Mouse (Mus musculus): ENCODE results near the gene Ankdd1b.

Ankdd1b gene

DNA sequence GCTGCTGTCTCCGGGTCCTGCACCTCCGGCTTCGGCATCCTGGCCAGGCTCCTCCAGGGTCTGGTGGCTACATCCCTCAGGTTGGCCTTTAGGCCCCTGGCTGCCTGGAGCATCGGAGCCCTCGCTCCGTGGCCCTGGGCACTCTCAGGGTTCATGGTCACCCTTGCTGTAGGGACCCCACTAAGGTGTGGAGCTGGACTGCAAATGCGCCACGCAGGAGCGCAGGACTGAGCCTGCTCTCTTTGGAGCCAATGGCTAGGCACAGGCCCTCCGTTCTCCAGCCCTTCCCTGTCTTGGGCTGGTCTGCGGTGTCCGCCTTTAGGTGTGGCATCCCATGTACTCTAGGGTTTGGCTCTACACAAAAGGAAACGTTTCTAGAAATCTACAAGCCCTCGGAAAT lies at the start of gene Ankdd1b:
Ankdd1b (minus strand) TSS at position 242 of the 400 bp plus-strand sequence.
- no peak for DNase-seq

DNA sequence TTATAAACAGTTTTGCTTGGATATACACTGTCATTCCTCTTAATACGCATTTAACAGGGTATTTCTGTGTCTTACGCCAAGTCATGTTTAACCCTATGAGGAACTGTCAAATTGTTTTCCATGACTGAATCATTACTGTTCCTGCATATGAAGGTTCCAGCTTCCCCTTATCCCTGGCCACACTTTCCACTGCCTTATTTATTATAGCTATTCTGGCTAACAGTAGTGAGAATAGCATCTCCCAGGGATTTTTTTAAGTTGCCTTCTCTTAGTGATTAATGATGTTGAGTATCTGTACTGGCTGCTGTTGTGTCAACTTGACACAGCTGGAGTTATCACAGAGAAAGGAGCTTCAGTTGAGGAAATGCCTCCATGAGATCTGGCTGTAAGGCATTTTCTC lies 46.3 kb upstream of the Ankdd1b start:
- DNase-seq, result no peak

DNA sequence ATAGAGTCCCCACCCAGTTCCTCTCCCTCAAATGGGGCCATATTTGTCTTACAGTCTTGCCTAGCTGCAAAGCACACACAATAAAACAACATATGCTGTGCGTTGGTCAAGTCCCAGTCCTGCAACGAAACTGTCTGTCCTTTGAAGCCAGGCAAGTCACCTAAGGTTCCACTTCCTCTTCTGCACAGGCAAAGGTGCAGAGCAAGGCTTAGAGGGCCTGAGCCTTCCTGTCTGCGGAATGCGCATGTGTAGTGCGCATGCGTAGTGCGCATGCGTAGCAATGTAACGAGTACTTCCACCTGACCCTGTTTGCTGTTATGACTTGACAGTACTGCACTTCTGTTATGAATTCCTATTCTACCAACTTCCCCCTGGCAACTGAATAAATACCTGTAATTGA lies 45.3 kb upstream of the Ankdd1b start:
- no peak for DNase-seq

DNA sequence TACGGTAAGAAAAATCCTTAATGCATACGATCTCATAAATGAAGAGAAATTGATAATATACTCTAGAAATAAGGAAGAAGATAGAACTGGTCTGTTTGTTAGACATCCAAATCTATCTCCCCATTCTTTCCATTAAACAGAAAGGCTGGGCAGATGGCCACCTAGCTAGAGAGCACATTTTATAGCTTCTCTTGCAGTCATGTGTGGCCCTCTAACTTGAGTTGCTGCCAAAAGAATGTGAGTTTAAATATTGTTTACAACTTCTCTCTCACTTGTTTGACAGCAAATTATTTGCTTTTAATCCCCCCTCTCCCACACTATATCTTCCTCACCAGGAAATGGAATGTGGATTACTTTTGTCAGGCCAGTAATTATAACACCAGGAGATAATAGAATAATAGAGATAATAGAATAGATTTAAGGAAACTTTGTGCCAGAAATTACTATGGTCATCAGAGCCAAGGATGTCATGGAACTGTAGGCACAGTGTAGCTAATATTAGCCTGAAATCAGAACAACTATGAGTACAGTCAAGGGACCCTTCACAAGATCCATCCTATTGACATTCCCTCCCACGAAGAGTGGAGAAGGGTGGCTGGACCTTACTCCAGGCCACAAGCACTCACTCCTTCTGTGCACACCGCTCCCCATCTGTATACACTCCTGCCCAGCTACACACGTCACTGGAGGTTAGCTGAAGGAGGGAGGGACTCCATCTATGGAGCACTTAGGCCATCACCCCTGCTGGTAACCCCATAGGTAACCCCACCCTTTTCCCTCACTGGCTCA lies 43.4 kb upstream of the Ankdd1b start:
- DNase-seq, result no peak

DNA sequence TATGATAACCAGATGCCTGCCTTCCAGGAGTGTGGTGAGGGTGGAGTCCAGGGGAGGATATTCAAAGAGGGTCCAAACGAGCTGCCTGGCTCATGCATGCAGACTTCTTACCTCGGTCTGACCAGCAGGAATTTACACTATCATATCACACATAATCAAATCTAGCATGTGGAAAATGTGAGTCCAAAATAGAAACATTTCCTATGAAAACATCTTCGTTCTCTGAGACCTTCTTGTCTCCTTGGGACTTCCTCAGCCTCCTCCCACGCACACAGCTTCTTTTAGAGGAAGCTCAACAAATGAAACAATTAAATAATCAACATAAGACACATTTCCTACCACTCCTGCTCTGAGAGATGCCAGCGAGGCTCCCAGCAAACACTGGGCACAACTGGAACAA lies 40.9 kb upstream of the Ankdd1b start:
- no peak for DNase-seq

DNA sequence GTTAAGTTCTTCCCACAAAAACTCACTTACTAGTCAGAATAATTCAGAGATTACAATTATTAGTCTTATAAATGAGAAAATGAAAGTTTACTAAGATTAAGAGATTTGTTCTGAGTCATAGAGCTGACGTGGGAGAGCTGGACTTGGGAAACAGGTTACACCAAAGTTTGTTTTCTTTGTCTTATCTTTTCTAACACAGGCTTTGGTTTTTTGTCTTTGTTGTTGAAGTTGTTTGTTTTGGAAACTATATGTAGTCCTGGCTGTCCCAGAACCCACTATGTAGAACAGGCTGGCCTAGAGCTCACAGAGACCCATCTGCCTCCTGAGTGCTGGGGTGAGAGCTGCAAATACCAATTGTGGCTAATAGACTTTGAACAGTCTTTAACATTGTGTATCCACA lies 40.3 kb upstream of the Ankdd1b start:
- no peak for DNase-seq

DNA sequence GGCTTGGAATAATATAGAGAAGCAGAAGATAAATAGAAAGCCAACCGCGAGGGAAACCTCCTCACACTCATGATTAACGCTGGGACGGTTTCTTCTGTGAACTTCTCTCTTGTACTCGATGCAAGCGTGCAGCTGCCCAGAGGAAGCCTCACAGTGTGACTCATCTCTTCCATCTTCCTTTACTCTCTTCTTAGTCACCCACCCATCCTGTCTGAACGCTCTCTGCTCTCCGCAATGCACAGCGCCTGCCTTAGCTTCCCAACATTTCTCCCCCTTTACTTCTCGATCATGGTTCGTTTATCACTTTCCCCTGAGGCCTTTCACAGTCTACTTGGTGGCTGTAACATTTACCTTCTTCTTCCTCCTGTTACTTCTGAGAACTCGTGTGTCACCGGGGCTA lies 39.6 kb upstream of the Ankdd1b start:
- DNase-seq, result no peak

DNA sequence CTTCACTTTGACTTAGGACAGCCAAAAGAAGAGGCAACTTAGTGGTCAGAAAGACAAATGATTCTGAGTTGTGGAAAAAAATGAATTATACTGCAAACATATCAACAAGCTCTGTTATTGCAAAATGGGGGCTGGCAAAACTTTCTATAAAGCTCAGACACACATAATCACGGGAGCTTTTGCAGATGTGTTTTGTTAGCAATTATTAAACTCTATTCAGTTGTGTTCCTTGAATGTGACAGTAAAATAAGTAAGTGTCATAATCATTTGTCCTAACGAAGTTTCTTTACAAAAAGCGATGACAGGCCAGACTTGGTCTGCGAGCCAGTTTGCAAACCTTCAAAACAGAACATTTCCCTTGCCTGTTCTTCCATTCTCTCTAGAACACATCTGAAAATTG lies 36.5 kb upstream of the Ankdd1b start:
- DNase-seq, result no peak

DNA sequence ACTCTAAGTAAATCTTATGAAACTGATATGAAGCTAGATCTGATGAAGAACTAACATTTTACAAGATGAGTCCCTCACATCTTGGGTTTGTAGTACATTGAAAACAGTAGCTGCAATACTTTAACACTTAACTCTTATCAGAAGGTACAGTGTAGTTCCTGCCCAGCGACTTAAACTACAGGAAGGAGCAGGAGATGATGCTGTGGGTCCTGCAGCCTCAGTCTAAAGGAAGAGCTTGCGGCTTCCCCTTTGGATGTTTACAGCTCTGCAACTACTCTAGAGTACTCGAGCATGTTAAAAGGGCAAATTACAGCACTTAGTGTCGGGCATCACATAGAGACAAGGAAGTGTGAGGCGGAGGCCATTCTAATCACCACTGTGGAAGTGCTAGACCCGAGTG lies 35.3 kb upstream of the Ankdd1b start:
- no peak for DNase-seq

DNA sequence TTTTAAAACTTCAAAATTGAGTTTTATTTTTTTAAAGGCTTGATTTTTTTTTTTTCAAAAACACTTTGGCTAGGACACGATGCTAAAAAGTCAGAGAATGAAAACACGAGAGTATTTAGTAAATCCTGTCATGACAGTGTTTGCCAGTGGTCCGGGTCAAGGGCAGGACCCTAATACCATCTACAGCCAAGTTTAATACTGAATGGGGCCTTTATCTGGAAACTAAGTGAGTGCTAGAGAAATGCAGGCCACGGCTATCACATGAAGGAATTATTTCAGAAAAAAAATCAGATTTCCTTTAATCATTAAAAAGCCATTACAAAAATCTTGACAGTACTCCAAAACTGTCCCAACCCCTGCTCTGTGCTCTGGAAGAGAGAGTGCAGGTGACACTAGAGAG lies 34.7 kb upstream of the Ankdd1b start:
- DNase-seq, result no peak

DNA sequence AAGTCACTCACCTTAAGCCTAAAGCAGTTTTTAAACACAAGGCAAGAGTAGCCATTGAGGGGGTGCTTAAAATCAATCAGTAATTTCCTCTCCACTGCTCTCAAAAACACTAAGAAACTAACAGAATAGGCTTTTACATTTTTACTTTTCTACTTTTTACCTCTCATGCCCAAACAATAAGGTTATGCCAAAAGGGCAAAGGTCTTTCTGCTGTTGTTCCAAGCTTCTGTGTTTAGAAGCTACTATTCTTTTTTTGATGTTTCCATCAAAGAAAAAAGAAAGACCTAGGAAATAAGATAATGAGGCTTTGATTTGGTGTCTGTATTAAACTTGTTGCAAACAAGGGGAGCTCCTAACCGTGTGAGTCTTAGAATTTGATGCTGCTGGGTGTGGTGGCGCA lies 28.9 kb upstream of the Ankdd1b start:
- no peak for DNase-seq

DNA sequence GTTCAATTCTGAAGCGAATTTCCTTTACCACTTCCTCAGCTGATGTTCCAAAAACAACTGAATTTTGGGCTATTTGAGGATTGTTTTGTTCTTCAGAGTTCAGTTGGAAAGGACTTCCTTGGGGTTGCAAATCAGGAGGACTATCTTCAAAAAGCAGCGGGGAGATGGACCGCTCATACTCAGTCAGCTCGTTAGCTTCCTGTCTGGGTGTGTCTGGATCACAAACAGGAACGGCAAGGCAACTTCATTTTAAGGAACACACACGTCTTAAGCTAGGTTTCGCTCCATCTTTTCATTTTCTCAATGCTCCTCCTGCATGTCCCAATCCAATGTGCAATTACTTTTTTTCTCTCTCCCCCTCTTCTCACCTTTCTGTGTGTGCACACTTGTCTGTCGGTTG lies 25.6 kb upstream of the Ankdd1b start:
- DNase-seq, result no peak

DNA sequence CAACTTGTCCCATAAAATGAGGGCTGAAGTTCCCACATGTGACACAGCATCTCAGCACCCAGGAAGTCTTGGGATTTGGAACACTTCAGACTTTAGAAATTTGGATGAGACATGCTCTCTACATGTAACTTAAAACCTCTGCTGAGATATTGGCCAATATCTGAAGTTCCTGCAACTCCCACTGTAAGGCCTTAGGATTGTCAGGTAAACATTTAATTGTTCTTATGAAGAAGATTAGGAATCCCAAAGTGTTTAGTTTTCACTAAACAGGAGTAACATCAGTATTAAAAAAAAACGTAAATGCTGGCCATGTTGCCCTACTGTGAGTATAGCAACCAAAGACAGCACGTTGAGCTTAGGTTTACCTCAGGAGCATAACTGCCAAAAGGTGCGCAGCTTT lies 19.4 kb upstream of the Ankdd1b start, which contains the start of gene Gm17622:
Gm17622 (plus strand) TSS at position 301 of the 400 bp plus-strand sequence.
- no peak for DNase-seq

DNA sequence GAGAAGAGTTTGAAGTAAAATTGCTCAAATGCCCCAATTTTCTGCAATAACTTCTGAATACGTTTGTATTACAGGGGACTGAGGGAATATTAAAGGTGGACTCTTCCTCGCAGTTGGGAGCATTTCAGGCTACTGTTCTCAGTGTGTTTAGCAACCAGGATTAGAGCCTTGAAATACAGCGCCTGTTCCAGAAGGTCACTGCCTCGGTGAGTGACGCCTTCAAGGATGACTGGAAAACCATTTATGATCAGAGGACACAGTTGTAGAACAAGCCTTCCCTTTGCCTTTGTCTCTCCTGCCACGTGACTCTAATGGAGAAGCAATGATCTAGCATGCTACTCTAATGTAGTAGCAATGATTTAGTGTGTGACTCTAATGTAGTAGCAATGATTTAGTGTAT lies 17.0 kb upstream of the Ankdd1b start:
- no peak for DNase-seq

DNA sequence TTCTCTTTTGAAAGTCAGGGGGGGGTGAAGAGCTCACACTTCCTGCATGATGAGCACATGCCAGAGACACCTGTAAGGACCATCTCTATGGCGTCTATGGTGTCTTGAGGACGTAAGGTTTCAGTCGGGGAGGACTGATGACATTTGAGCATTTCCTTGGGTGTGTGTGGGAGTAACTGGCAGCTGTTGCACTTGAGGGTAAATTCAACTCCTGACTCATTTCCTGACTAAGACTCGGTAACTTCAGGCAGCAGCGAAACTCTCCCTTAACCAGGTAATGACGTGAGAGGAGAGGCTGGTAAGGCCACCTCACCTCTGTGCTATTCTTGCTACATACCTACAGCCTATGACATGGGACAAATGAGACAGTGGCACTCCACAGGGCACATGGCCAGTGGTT lies 16.2 kb upstream of the Ankdd1b start:
- DNase-seq, result no peak

DNA sequence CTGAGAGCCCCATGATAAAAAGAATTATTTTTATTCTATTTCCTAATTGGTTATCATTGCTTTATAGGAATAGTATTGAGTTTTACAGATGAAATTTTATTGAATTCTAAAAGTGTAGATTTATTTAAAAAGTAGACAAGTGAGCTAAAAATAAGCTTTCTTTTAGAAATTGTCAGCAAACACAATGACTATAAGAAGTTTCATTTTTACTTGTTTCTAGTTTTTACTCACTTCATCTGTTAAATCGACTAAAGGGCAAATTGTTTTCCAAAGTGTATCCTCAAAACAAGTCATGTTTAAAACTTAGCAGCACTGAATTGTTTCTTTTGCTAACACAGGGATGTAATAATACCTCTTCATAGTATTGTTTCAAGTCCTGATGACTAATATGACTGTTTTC lies 8.0 kb upstream of the Ankdd1b start:
- DNase-seq, result no peak

DNA sequence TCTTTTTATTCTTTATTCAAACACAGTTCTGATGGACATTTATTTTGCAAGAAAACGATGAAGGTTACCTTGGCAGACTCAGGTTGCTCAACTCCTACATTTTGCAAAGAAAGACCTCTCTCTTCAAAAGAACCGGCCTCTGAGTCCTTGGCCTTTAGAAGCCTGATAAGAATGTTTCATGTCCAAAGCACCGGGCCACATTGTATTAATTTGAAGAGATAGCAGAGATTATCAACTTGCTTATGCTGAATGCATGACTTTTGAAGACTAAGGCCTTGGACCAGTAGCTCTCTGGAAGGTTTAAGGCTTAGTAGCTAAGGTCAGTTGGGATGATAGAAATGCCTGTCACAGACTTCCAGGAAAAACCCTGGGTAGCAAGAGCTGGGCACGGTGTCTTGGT lies 6.2 kb upstream of the Ankdd1b start:
- no peak for DNase-seq

DNA sequence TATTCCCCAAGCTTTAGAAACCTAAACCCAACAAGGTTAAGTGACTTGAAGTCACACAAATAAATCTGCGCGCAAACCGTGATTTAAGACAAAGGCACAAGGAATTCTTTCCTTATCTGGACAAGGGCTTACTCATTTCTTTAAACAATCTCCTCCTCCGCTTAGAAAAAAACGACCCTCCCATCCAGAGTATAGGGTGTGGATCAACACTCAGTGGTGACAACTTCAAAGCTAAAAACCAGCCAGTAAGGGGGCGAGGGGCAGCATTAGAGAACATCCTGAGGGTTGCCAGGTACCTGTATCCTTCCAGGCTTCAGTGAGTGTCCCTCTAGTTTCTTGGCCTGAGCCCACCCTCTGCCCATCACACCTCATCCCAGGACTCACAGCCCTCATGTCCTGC lies 442 bp downstream of the Ankdd1b start:
- no peak for DNase-seq

DNA sequence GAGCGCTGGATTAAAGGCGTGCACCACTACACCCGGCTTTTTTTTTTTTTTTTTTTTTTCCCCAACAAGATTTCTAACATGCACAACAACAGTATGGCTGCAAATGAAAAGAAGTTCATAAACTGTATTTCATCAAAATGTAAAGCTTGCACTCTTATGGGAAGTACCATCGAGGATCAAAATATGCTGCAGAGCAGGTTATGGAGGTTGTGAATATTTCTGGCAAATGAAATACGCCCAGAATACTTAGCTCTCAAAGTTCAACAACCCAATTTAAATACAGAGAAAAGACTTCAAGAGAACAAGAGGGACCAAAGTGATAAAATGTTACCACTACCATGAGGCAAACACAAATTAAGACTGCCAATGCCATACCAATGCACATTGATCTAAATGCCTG lies 2.3 kb downstream of the Ankdd1b start:
- no peak for DNase-seq

DNA sequence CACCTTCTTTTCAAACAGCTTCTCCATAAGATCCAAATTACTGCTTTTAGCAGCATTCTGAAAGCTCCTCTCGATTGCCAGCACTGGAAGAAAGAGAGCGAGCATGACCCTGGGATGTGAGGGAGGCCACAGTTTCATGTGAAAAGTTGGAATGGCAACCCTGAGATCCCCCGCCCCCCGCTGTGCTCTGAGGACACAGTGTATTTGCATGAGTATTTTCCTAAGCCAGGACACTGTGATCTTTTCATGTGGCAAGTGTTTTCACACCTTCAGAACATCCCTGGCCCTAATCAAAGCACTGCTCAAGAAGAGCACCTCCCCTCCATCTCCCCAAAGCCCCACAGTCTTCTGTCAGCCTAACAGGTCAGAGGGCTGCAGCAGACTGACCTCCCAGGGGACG lies 5.7 kb downstream of the Ankdd1b start:
- DNase-seq, result no peak

DNA sequence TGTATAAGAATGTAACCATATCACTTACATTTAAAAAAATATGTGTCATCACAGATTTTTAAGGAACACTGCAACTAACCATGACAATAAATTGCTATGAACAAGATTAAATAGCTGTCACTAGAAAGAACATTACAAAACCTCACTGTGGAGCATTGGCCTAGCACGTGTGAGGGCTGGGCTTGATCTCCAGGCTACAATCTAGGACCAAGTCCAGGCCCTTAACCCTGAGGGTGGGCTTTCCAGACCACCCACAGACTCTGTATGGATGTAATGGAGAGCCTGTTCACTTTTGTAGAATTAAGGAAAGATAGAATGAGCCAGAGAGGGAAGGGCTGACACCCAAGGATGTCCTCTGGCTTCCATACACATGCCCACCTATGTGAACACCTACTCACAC lies 8.4 kb downstream of the Ankdd1b start:
- no peak for DNase-seq

DNA sequence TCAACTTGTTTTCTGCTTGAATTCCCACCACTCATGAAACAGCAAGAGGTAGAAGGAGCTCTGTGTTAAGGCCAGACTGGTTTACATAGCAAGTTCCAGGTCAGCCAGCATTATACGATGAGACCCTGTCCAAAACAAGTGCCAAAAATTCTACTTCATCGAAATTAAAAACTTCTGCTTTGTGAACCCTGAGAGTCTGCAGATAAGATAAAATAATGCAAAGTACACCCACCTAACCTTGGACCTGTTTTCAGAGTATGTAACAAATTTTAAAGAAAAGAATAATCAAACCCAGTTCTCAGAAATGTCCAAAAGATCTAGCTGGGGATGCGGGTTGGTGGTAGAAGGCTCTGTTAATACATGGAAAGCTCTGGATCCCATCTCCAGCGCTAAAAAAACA lies 12.4 kb downstream of the Ankdd1b start:
- no peak for DNase-seq

DNA sequence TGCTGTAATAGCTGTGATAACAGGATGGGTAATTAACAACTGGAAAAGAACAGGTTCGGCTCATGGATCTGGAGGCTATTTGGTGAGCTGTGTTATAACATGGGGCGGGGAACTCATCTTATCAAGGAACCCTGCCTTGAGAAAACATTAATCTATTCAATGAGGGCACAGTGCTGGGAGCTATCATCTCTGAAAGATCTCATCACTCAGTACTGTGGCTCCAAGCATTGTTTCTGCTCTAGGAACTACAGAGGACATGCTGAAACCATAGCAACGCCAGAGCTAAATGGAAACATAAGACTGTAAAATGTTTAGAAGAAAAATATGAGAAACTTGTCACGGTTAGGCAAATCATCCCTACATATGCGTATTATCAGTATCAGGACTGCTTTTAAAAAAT lies 13.0 kb downstream of the Ankdd1b start:
- no peak for DNase-seq

DNA sequence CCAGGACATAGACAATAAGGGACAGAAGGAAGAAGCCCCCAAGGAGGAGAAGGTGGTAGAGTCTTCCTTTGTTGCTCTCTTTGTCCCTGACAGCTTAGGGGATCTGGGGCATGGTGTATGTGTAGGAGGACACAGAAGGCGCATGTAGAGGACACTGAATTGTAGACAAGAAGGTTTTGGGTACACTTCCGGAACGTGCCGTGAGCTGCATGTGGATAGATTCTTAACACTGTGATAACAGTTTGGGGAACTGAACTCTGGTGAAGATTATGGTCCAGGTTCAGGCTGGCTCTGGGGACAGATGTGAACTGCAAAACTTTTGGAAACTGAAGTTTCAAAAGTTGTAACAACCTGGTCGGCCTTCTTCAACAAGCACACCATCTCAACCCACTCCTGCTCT lies 13.4 kb downstream of the Ankdd1b start:
- no peak for DNase-seq

DNA sequence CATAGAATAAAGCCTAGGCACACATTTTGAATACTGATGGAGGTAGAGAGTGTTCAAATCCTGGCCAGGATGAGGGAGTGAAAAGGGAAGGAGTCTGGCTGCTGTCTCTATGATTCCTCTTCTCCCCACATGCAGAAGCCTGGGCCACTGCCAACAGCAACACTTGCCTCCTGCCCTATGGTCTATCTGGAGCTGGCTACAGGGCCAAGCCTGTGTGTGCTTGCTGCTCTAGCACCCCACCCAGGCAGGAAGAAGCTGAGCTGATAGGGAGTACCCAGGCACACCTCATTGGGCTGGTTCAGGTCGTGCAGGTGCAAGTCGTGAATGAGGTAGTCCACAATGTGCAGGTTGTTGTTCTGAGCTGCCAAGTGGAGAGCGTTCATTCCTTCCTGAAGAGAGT lies 16.7 kb downstream of the Ankdd1b start:
- no peak for DNase-seq

All from spleen, adult 18-20 months (tissue).